Mouse (Mus musculus) heart, adult 2 months (tissue): ENCODE measurements around the gene Ptger3.

Experiments
- CTCF ChIP-seq: fragments of 200-600 bp; IDR thresholded peaks from 2 replicates; pipeline ENCODE4 v1.8.1; 2022; ENCODE audit warnings: antibody characterized with exemption, mild to moderate bottlenecking, moderate library complexity
- EP300 ChIP-seq: fragments of 200-500 bp; IDR thresholded peaks from 2 replicates; pipeline ENCODE4 v1.6.1; 2011; ENCODE audit warnings: low read depth, low read length, control low read depth; ENCODE audit not compliant: insufficient read depth
- POLR2A ChIP-seq: fragments of 200-500 bp; IDR thresholded peaks from 2 replicates; pipeline ENCODE4 v1.6.1; 2011; ENCODE audit warnings: mild to moderate bottlenecking, low read depth, low read length, control low read depth; ENCODE audit not compliant: insufficient read depth

- TF ChIP-seq EP300 (no peak), POLR2A (no peak), CTCF (no peak)
Measured at GRCm38 (mm10) chr3:157576862-157577261, 10.2 kb downstream of the Ptger3 start.
